Mouse (Mus musculus): ENCODE data around the gene Acta2. TPM values are rescaled to one million over a fixed set of nuclear protein-coding genes. Genes with fewer than 3 reads are reported as not detected.

Acta2 gene
- 787 TPM for polyA plus RNA-seq (2021)

DNA sequence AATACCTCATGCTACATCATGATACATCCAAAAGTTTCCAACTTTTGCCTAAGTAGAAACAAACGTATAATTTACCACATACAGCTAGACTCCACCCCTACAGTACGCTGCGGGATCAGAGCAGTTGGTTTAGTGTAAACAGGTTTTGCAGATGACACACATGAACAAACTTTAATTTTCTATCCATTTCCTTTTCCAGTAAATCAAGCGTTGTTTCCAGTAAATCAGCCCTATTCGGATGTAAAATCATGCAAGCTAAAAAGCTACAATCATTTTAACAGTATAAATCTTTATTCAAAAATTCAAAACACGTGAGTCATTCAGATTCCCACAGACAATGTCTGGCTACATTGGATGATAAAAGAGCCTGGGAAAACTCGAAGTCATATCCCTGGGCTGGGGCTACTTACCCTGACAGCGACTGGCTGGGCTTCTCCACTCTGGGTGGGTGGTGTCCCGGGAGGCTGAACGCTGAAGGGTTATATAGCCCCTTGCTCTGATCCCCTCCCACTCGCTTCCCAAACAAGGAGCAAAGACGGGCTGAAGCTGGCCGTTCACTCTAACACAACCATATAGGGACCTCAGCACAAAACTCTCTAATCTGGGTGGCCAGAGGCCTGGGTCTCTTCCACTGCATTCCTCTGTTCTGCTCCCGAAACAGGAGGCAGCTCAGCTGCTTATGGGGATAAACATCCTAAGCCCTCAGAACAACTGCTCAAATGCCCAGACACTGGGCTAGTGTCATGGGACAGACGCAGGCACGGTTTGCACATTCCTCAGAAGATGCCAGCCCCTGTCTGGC lies at the start of gene Acta2:
Gene Acta2 (minus strand): TSS at position 711 of the 802 bp plus-strand sequence.
- TF ChIP-seq CTCF (IDR thresholded peaks at IDR 0.05) = no peak
- DNase-seq (ENCODE audit: low read depth, low spot score) = peak; percentile 75
- CTCF ChIA-PET = interaction anchor here (0.9 to 5.5 kb wide), 10 partner anchors 9 to 42 kb away, joined by 3 to 23 read pairs (median 3); no protein-coding TSS in a partner anchor
- POLR2A ChIA-PET = interaction anchor here (0.6 to 1.2 kb wide), 4 partner anchors 25 to 295 kb away, joined by 3 to 4 read pairs (median 3); partner anchors contain the start of gene Ifit2
- ATAC-seq = peak; percentile 61
- in situ Hi-C loops (cut with MboI; ENCODE audit: low pct_unique_long_range_greater_than_20kb) = loop anchor here (5.0 kb wide), 1 partner anchor 32 kb away; no protein-coding TSS in a partner anchor
- H3K27me3 ChIP-seq = no peaks in the 10 kb centered on the region

DNA sequence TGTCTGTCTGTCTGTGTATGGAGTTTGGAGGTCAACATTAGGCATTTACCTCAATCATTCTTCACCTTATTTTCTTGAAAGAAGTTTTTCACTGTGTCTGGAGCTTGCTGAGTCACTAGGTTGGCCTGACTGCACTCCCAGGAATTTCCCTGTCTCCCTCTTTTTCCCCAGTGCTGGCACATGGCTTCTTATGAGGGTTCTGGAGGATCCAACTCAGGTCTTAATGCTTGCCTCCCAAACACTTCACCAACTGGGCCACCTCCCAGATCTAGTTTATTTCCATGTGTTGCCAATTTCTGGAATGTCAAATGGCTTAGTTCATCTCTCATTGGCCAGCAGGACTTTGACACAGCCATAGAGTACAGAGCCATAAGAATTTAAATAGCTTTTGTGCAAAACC lies 49.5 kb upstream of the Acta2 start:
- in situ Hi-C loops (cut with MboI; ENCODE audit: low pct_unique_long_range_greater_than_20kb) = no loop called here
- no peak for TF ChIP-seq CTCF (IDR thresholded peaks at IDR 0.05)
- H3K27me3 ChIP-seq = no peaks in the 10 kb centered on the region
- DNase-seq (ENCODE audit: low read depth, low spot score) (no peak), ATAC-seq (peak; percentile 62)
- CTCF ChIA-PET = interaction anchor here (0.8 to 1.5 kb wide), 4 partner anchors 11 to 222 kb away, joined by 3 to 8 read pairs (median 4); no protein-coding TSS in a partner anchor
- POLR2A ChIA-PET = no interaction called here

GRCm38 (mm10) chr19:34300430-34300829 lies 45.0 kb upstream of the Acta2 start:
- POLR2A ChIA-PET = interaction anchor here (1.2 kb wide), 1 partner anchor 46 kb away, joined by 3 read pairs; no protein-coding TSS in a partner anchor
- in situ Hi-C loops (cut with MboI; ENCODE audit: low pct_unique_long_range_greater_than_20kb) = no loop called here
- H3K27me3 ChIP-seq = no peaks in the 10 kb centered on the region
- DNase-seq (ENCODE audit: low read depth, low spot score) = no peak
- no peak for ATAC-seq
- TF ChIP-seq CTCF (IDR thresholded peaks at IDR 0.05) = no peak
- CTCF ChIA-PET = no interaction called here

GRCm38 (mm10) chr19:34299229-34299628 lies 43.8 kb upstream of the Acta2 start:
- H3K27me3 ChIP-seq = no peaks in the 10 kb centered on the region
- CTCF ChIA-PET = interaction anchor here (1.1 kb wide), 1 partner anchor 12 kb away, joined by 3 read pairs; no protein-coding TSS in a partner anchor
- POLR2A ChIA-PET = no interaction called here
- ATAC-seq = no peak
- no peak for DNase-seq (ENCODE audit: low read depth, low spot score)
- in situ Hi-C loops (cut with MboI; ENCODE audit: low pct_unique_long_range_greater_than_20kb) = no loop called here
- no peak for TF ChIP-seq CTCF (IDR thresholded peaks at IDR 0.05)

GRCm38 (mm10) chr19:34298531-34298930 lies 43.1 kb upstream of the Acta2 start:
- no peaks in the 10 kb centered on the region for H3K27me3 ChIP-seq
- ChIA-PET CTCF (interaction anchor here (0.9 kb wide), 1 partner anchor 47 kb away, joined by 4 read pairs; no protein-coding TSS in a partner anchor), POLR2A (no interaction called here)
- no peak for TF ChIP-seq CTCF (IDR thresholded peaks at IDR 0.05)
- in situ Hi-C loops (cut with MboI; ENCODE audit: low pct_unique_long_range_greater_than_20kb) = no loop called here
- no peak for DNase-seq (ENCODE audit: low read depth, low spot score)
- ATAC-seq = no peak

DNA sequence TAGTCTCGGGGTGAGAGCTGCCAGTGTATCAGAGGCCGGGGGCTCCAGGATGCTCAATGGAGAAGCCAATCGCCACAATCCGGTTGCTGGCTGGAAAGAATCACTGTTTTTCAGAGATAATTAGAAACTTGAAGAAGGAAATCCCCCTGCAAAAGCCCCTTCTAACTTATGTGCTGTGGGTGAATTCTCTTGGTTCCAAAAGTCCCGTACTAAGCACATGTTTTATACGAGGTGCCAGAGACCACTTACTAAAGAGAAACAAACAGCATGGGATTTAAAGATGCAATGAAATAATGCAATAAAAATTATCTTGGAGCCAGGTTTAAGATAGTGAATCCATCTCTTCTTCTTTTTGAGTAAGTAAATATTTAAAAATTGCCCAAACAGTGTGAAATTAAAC lies 40.1 kb upstream of the Acta2 start:
- H3K27me3 ChIP-seq = no peaks in the 10 kb centered on the region
- ChIA-PET CTCF (interaction anchor here (1.2 kb wide), 1 partner anchor 12 kb away, joined by 3 read pairs; no protein-coding TSS in a partner anchor), POLR2A (interaction anchor here (0.6 kb wide), 1 partner anchor 1132 kb away, joined by 3 read pairs; no protein-coding TSS in a partner anchor)
- no peak for TF ChIP-seq CTCF (IDR thresholded peaks at IDR 0.05)
- no peak for DNase-seq (ENCODE audit: low read depth, low spot score)
- in situ Hi-C loops (cut with MboI; ENCODE audit: low pct_unique_long_range_greater_than_20kb) = no loop called here
- no peak for ATAC-seq

GRCm38 (mm10) chr19:34293376-34293947 lies 38.1 kb upstream of the Acta2 start:
- POLR2A ChIA-PET = interaction anchor here (0.7 kb wide), 1 partner anchor 40 kb away, joined by 3 read pairs; no protein-coding TSS in a partner anchor
- ATAC-seq (no peak), DNase-seq (ENCODE audit: low read depth, low spot score) (no peak)
- H3K27me3 ChIP-seq = no peaks in the 10 kb centered on the region
- in situ Hi-C loops (cut with MboI; ENCODE audit: low pct_unique_long_range_greater_than_20kb) = no loop called here
- CTCF ChIA-PET = interaction anchor here (1.1 to 1.7 kb wide), 4 partner anchors 11 to 270 kb away, joined by 3 to 4 read pairs (median 4); no protein-coding TSS in a partner anchor
- no peak for TF ChIP-seq CTCF (IDR thresholded peaks at IDR 0.05)

- CTCF ChIA-PET = interaction anchor here (1.1 to 1.7 kb wide), 3 partner anchors 12 to 271 kb away, joined by 3 to 4 read pairs (median 4); no protein-coding TSS in a partner anchor
- ATAC-seq (no peak), DNase-seq (ENCODE audit: low read depth, low spot score) (no peak)
- no peak for TF ChIP-seq CTCF (IDR thresholded peaks at IDR 0.05)
- H3K27me3 ChIP-seq = no peaks in the 10 kb centered on the region
- in situ Hi-C loops (cut with MboI; ENCODE audit: low pct_unique_long_range_greater_than_20kb) = no loop called here
- POLR2A ChIA-PET = no interaction called here
Observed at GRCm38 (mm10) chr19:34292701-34293100, 37.3 kb upstream of the Acta2 start.

DNA sequence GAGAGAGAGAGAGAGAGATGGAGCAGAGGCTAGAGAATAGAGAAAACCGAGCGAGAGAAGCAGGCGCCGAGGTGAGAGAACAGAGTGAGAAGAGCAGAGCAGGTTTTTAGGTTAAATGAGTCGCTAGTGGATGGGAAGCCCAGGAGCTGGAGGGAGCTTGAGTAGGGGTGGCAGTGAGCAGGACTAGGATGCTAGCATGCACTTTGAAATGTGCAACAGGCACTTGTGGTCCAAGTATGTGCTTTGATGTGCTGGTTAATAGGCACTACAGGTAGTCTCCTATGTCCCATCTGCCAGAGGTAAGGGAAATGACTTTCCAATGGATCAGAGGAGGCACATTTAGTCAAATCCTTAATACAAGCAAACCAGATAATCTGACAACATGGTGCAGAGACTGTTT lies 36.6 kb upstream of the Acta2 start:
- DNase-seq (ENCODE audit: low read depth, low spot score) (no peak), ATAC-seq (no peak)
- no peaks in the 10 kb centered on the region for H3K27me3 ChIP-seq

DNA sequence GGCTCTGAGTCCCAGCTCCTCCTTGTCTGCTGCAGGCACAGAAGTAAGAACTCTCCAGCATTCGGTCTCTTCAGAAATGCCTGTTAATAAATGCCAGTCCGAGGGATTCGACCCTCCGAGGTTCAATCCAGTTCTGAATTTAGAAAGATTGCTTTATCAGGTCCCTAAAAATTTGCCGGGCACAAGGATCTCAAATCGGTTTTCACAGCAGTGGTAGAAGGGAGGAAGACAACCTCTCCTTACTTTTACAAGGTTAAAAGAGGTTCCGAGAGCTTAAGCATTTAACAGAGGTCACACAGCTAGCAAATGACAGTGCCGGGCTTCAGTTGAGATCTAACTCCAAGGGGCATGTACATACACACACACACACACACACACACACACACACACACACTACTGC lies 36.0 kb upstream of the Acta2 start:
- no peak for TF ChIP-seq CTCF (IDR thresholded peaks at IDR 0.05)
- H3K27me3 ChIP-seq = no peaks in the 10 kb centered on the region
- in situ Hi-C loops (cut with MboI; ENCODE audit: low pct_unique_long_range_greater_than_20kb) = no loop called here
- CTCF ChIA-PET = interaction anchor here (0.9 to 1.5 kb wide), 5 partner anchors 12 to 190 kb away, joined by 3 read pairs; no protein-coding TSS in a partner anchor
- POLR2A ChIA-PET = interaction anchor here (0.6 to 1.4 kb wide), 3 partner anchors 12 to 25 kb away, joined by 3 read pairs; no protein-coding TSS in a partner anchor
- no peak for DNase-seq (ENCODE audit: low read depth, low spot score)
- no peak for ATAC-seq

More for the DNA sequence above, 36.6 kb upstream of the Acta2 start:
- POLR2A ChIA-PET = interaction anchor here (1.1 to 1.4 kb wide), 2 partner anchors 11 to 15 kb away, joined by 3 read pairs; no protein-coding TSS in a partner anchor
- in situ Hi-C loops (cut with MboI; ENCODE audit: low pct_unique_long_range_greater_than_20kb) = no loop called here
- TF ChIP-seq CTCF (IDR thresholded peaks at IDR 0.05) = no peak
- CTCF ChIA-PET = interaction anchor here (0.7 to 1.5 kb wide), 3 partner anchors 11 to 167 kb away, joined by 3 read pairs; no protein-coding TSS in a partner anchor
